Mouse (Mus musculus) E14TG2a.4 (cell line): ENCODE measurements around the gene Nr3c2.

Experiments
- CTCF ChIP-seq: conservative IDR thresholded peaks from 2 replicates; pipeline ENCODE4 v1.5.1; 2014; ENCODE audit warnings: low read length
- NANOG ChIP-seq: IDR thresholded peaks from 2 replicates; pipeline ENCODE4 v1.6.1; 2014; ENCODE audit warnings: borderline replicate concordance, low read length, mixed read lengths
- POU5F1 ChIP-seq: IDR thresholded peaks from 2 replicates; pipeline ENCODE4 v1.6.1; 2014; ENCODE audit warnings: low read length, borderline replicate concordance

GRCm38 (mm10) chr8:77086036-77086435 lies 186.8 kb downstream of the Nr3c2 start:
- no peak for TF ChIP-seq CTCF
- TF ChIP-seq NANOG, result no peak
- TF ChIP-seq POU5F1, result no peak
